Comparison of ENCODE assay signal across 16 mouse cellular contexts in genomic region chr4:147416365-147416764, GRCm38 (mm10). TPM values are rescaled to one million over a fixed set of nuclear protein-coding genes. Genes with fewer than 3 reads are reported as not detected.
DNase-seq lines count a peak whose midpoint lies in the region; ATAC-seq and TF ChIP-seq lines count a peak whose summit lies in the region.
"Not testable (repeated sequence)": the region's sequence is repeated elsewhere in the genome, so short reads cannot be mapped to it uniquely, and the experiment has no call there.
"Had no signal": no experiment of that assay in that cellular context is flagged by ENCODE, and none has a peak within 500 bp of the region (broad histone marks: within the 10 kb centered on the region; RNA-seq: fewer than 3 reads in every experiment).

No protein-coding gene starts in this region.

- H3K9ac ChIP-seq in hindbrain, embryonic 11.5 days (ENCODE audit: low read depth, low read length); kidney, embryonic 16.5 days (replicated peaks; ENCODE audit: low read length); liver, embryonic 14.5 days (replicated peaks); midbrain, embryonic 13.5 days (replicated peaks); stomach, embryonic 15.5 days: not testable (repeated sequence)

- 82% methylated on average over 1 of the region's 1 CpGs for WGBS in hindbrain, embryonic 11.5 days
- 71% methylated on average over 1 of the region's 1 CpGs for WGBS in kidney, embryonic 16.5 days
- WGBS in liver, embryonic 14.5 days (ENCODE audit: insufficient replicate concordance) = 41% methylated on average over 1 of the region's 1 CpGs
- WGBS in midbrain, embryonic 13.5 days = 73% methylated on average over 1 of the region's 1 CpGs
- 66% methylated on average over 1 of the region's 1 CpGs for WGBS in stomach, embryonic 15.5 days

- not testable (repeated sequence) for TF ChIP-seq CTCF in liver, embryonic 14.5 days (IDR thresholded peaks at IDR 0.05; ENCODE audit: low read depth)

- not testable (repeated sequence) for H3K27me3 ChIP-seq in hindbrain, embryonic 11.5 days (ENCODE audit: control insufficient read depth, insufficient read depth, low read length); kidney, embryonic 16.5 days (ENCODE audit: insufficient read depth, low read length); liver, embryonic 14.5 days (ENCODE audit: control insufficient read depth, insufficient read depth, low read length); midbrain, embryonic 13.5 days; stomach, embryonic 15.5 days (replicated peaks)

- not testable (repeated sequence) for H3K27ac ChIP-seq in hindbrain, embryonic 11.5 days (ENCODE audit: low read depth, low read length); kidney, embryonic 16.5 days (ENCODE audit: low read length); liver, embryonic 14.5 days; midbrain, embryonic 13.5 days; stomach, embryonic 15.5 days

- H3K4me3 ChIP-seq in hindbrain, embryonic 11.5 days (ENCODE audit: low read depth, low read length); kidney, embryonic 16.5 days (ENCODE audit: low read length); liver, embryonic 14.5 days (ENCODE audit: insufficient read depth in 1 of 2, low read depth in 2 of 2, low read length in 2 of 2); midbrain, embryonic 13.5 days (replicated peaks); stomach, embryonic 15.5 days (replicated peaks): not testable (repeated sequence)

- not testable (repeated sequence) for TF ChIP-seq EP300 in liver, embryonic 14.5 days (IDR thresholded peaks at IDR 0.05; ENCODE audit: low read depth)

- peak; percentile 73 for DNase-seq in ES-CJ7 (ENCODE audit: low read depth, low spot score)
- DNase-seq in hindbrain, embryonic 11.5 days (ENCODE audit: low spot score); liver, embryonic 14.5 days (ENCODE audit: low read depth in 3 of 3, low spot score in 3 of 3): not testable (repeated sequence)

- H3K4me1 ChIP-seq in hindbrain, embryonic 11.5 days (replicated peaks; ENCODE audit: control insufficient read depth, insufficient read depth, low read length); kidney, embryonic 16.5 days (ENCODE audit: insufficient read depth, low read length); liver, embryonic 14.5 days (replicated peaks; ENCODE audit: control insufficient read depth in 2 of 2, insufficient read depth in 2 of 2, low read length in 1 of 2); midbrain, embryonic 13.5 days (replicated peaks); stomach, embryonic 15.5 days: not testable (repeated sequence)

- ATAC-seq in erythroblast, adult 5-6 weeks (replicated peaks; ENCODE audit: low FRiP score, poor library complexity, severe bottlenecking) = 0 out of 2 replicates have a peak, but pooled peaks have one; percentile 21
- 0 out of 2 replicates have a peak, but pooled peaks have one; percentile 13 for ATAC-seq in granulocyte monocyte progenitor cell, adult 5-6 weeks (replicated peaks; ENCODE audit: poor library complexity, severe bottlenecking)
- ATAC-seq in hindbrain, embryonic 11.5 days (ENCODE audit: low FRiP score) = 0 out of 2 replicates have a peak, but pooled peaks have one; percentile 8
- ATAC-seq in kidney, embryonic 16.5 days (ENCODE audit: low FRiP score, low TSS enrichment) = peak; percentile 36
- ATAC-seq in liver, embryonic 14.5 days (ENCODE audit: insufficient read depth) = peak; percentile 8; the same call in 1 of the 2 replicates
- peak; percentile 26; the same call in 1 of the 2 replicates for ATAC-seq in midbrain, embryonic 13.5 days
- ATAC-seq in stomach, embryonic 15.5 days (ENCODE audit: insufficient read depth, low FRiP score, low read depth) = 0 out of 2 replicates have a peak, but pooled peaks have one; percentile 25

- not testable (repeated sequence) for H3K4me2 ChIP-seq in hindbrain, embryonic 11.5 days (replicated peaks; ENCODE audit: low read depth, low read length); kidney, embryonic 16.5 days (replicated peaks; ENCODE audit: low read depth, low read length); liver, embryonic 14.5 days (ENCODE audit: low read depth); midbrain, embryonic 13.5 days (replicated peaks); stomach, embryonic 15.5 days

- not testable (repeated sequence) for H3K36me3 ChIP-seq in hindbrain, embryonic 11.5 days (ENCODE audit: control insufficient read depth, insufficient read depth, low read length); kidney, embryonic 16.5 days (ENCODE audit: insufficient read depth, low read length); liver, embryonic 14.5 days (replicated peaks; ENCODE audit: control insufficient read depth, insufficient read depth, low read depth); midbrain, embryonic 13.5 days; stomach, embryonic 15.5 days

- peaks cover 29% of the 10 kb centered on the region for H3K9me3 ChIP-seq in hindbrain, embryonic 11.5 days (ENCODE audit: control insufficient read depth, low read length)
- H3K9me3 ChIP-seq in kidney, embryonic 16.5 days (ENCODE audit: low read length) = peaks cover 40% of the 10 kb centered on the region
- peaks cover 20% of the 10 kb centered on the region for H3K9me3 ChIP-seq in liver, embryonic 14.5 days (ENCODE audit: control insufficient read depth, low read length)
- H3K9me3 ChIP-seq in midbrain, embryonic 13.5 days = peaks cover 45% of the 10 kb centered on the region
- H3K9me3 ChIP-seq in stomach, embryonic 15.5 days = peaks cover 11% of the 10 kb centered on the region; the same call in 1 of the 2 replicates

RNA-seq across cellular contexts. Expression of gene Zfp978, which starts 55.3 kb away (rescaled TPM):
- not detected in 2 replicates for total RNA-seq in erythroblast, adult 5-6 weeks (2015; ENCODE audit: low replicate concordance)
- total RNA-seq in erythroblast, adult 5-6 weeks (2017; ENCODE audit: low replicate concordance) = not detected in 2 replicates
- not detected in 2 replicates for total RNA-seq in granulocyte monocyte progenitor cell, adult 5-6 weeks (2014; fragmentation: Nextera tagmentation)
- not detected in 2 replicates for total RNA-seq in granulocyte monocyte progenitor cell, adult 5-6 weeks (2017)
- polyA plus RNA-seq in hindbrain, embryonic 11.5 days (2014; fragmentation: Nextera tagmentation; extraction: Ambion mirVana) = 0.22 TPM in 1 of 2 replicates, not detected in the other
- not detected in 2 replicates for polyA plus RNA-seq in kidney, embryonic 16.5 days (2015; fragmentation: Nextera tagmentation; extraction: Ambion mirVana)
- 0.04 TPM in 1 of 2 replicates, not detected in the other for polyA plus RNA-seq in liver, embryonic 14.5 days (2012; rRNA removed)
- polyA plus RNA-seq in liver, embryonic 14.5 days (2014; fragmentation: Nextera tagmentation; extraction: Ambion mirVana) = 0.18 TPM in 1 of 2 replicates, not detected in the other
- polyA plus RNA-seq in midbrain, embryonic 13.5 days (2015; fragmentation: Nextera tagmentation; extraction: Ambion mirVana) = 0.13 TPM in 1 of 2 replicates, not detected in the other
- polyA plus RNA-seq in stomach, embryonic 15.5 days (2015; fragmentation: Nextera tagmentation; extraction: Ambion mirVana) = 0.15 TPM in 1 of 2 replicates, not detected in the other
- total RNA-seq: gastrocnemius, adult 8-10 months; layer of hippocampus, adult 18-20 months; layer of hippocampus, postnatal 25 days; left cerebral cortex, postnatal 10 days had no signal
- polyA plus RNA-seq: intestine, embryonic 16.5 days; limb, embryonic 14.5 days; lung, adult 2 months; midbrain, embryonic 10.5 days had no signal
